Mouse (Mus musculus): ENCODE results near the gene Mrps11. TPM values are rescaled to one million over a fixed set of nuclear protein-coding genes. Genes with fewer than 3 reads are reported as not detected.

The Mrps11 gene
- polyA plus RNA-seq, 1 experiment from 2014 or later = 32.1 TPM

Other genes starting within 250 kb of the Mrps11 start
- 0.09 and 0.52 TPM in 2 replicates for gene Ntrk3, start 45.1 kb upstream of the Mrps11 start, polyA plus RNA-seq (2015; fragmentation: Nextera tagmentation; extraction: Ambion mirVana)
- gene Mrpl46, start 412 bp downstream of the Mrps11 start, polyA plus RNA-seq (2015; fragmentation: Nextera tagmentation; extraction: Ambion mirVana) = 33.4 and 38.8 TPM in 2 replicates
- 5.8 and 6.6 TPM in 2 replicates for gene Det1, start 64.1 kb downstream of the Mrps11 start, polyA plus RNA-seq (2015; fragmentation: Nextera tagmentation; extraction: Ambion mirVana)
- gene Aen, start 112.7 kb downstream of the Mrps11 start, polyA plus RNA-seq (2015; fragmentation: Nextera tagmentation; extraction: Ambion mirVana) = 13.6 and 13.8 TPM in 2 replicates
- 129 and 138 TPM in 2 replicates for gene Isg20, start 130.3 kb downstream of the Mrps11 start, polyA plus RNA-seq (2015; fragmentation: Nextera tagmentation; extraction: Ambion mirVana)